Mouse (Mus musculus) heart, adult 10 weeks (tissue): ENCODE measurements around the gene AL731706.2. TPM values are rescaled to one million over a fixed set of nuclear protein-coding genes. Genes with fewer than 3 reads are reported as not detected.

Source experiments
- polyA plus RNA-seq: library from polyadenylated mRNA; stranded (reverse); fragments of 350-450 nt; fragmentation: Illumina TruSeq; extraction: RNeasy Lipid Tissue Mini Kit (QIAGEN cat#74804); gene quantifications from one replicate; pipeline ENCODE4 v1.2.3, GENCODE M21; 2014; ENCODE audit warnings: low read depth, low replicate concordance

AL731706.2 gene
- polyA plus RNA-seq: 17.5 TPM

GRCm38 (mm10) chr2:136885579-136885978 lies at the start of gene AL731706.2:
TSS of gene AL731706.2 (minus strand) at chr2:136885679.

GRCm38 (mm10) chr2:136891068-136891950 lies 5.8 kb upstream of the AL731706.2 start, which contains the start of the genes Slx4ip, AL731706.1 and Mkks:
TSS of gene Slx4ip (plus strand) at chr2:136891218.
TSS of gene AL731706.1 (minus strand) at chr2:136891389.
TSS of gene Mkks (minus strand) at chr2:136891389.

Other genes starting within 250 kb of the AL731706.2 start
- gene Snap25, start 172.2 kb downstream of the AL731706.2 start, polyA plus RNA-seq: 0.65 TPM
- 1.7 TPM for gene Slx4ip, start 5.5 kb upstream of the AL731706.2 start, polyA plus RNA-seq
- 59.4 TPM for gene AL731706.1, start 5.7 kb upstream of the AL731706.2 start, polyA plus RNA-seq
- 23.7 TPM for gene Mkks, start 5.7 kb upstream of the AL731706.2 start, polyA plus RNA-seq
- 6.4 TPM for gene Jag1, start 231.0 kb upstream of the AL731706.2 start, polyA plus RNA-seq